Mouse (Mus musculus) urinary bladder, adult 2 months (tissue): ENCODE measurements around the gene Aplp1. TPM values are rescaled to one million over a fixed set of nuclear protein-coding genes. Genes with fewer than 3 reads are reported as not detected.

ENCODE experiments used
- DNase-seq: peaks from one replicate; pipeline ENCODE4 v3.0.0; 2022; ENCODE audit warnings: low spot score
- polyA plus RNA-seq: library from polyadenylated mRNA; depleted of rRNA; stranded (reverse); fragments of >200 nt; gene quantifications from 2 replicates; pipeline ENCODE4 v1.2.3, GENCODE M21; 2012; rRNA removed

The Aplp1 gene
- polyA plus RNA-seq, 1 experiment, result 4.2 TPM

GRCm38 (mm10) chr7:30411023-30411422 is 34.3 kb downstream of the Aplp1 start:
- no peak for DNase-seq

- DNase-seq, result no peak
These were observed 35.5 kb downstream of the Aplp1 start for GRCm38 (mm10) chr7:30409789-30410188.

GRCm38 (mm10) chr7:30408639-30409038 is 36.7 kb downstream of the Aplp1 start:
- DNase-seq, result no peak

- no peak for DNase-seq
These were observed 43.0 kb downstream of the Aplp1 start for GRCm38 (mm10) chr7:30402343-30402742.

GRCm38 (mm10) chr7:30399671-30400070 is 45.7 kb downstream of the Aplp1 start:
- DNase-seq, result no peak

GRCm38 (mm10) chr7:30394871-30395270 is 50.5 kb downstream of the Aplp1 start:
- DNase-seq, result no peak

- no peak for DNase-seq
These were observed 51.0 kb downstream of the Aplp1 start for GRCm38 (mm10) chr7:30394379-30394778.

- DNase-seq, result no peak
These were observed 51.7 kb downstream of the Aplp1 start for GRCm38 (mm10) chr7:30393631-30394030.

- DNase-seq, result no peak
These were observed 52.4 kb downstream of the Aplp1 start for GRCm38 (mm10) chr7:30392746-30393520.

Other genes starting within 250 kb of the Aplp1 start
- 449 and 545 TPM in 2 replicates for gene Capns1, start 246.7 kb downstream of the Aplp1 start, polyA plus RNA-seq
- 107 and 140 TPM in 2 replicates for gene Polr2i, start 213.6 kb downstream of the Aplp1 start, polyA plus RNA-seq
- 84.3 and 84.5 TPM in 2 replicates for gene Tbcb, start 213.3 kb downstream of the Aplp1 start, polyA plus RNA-seq
- gene Ovol3, start 209.8 kb downstream of the Aplp1 start, polyA plus RNA-seq, result 0.31 TPM in 1 of 2 replicates, not detected in the other
- gene Thap8, start 165.4 kb downstream of the Aplp1 start, polyA plus RNA-seq, result 0.18 and 0.36 TPM in 2 replicates
- 10.2 and 11.4 TPM in 2 replicates for gene Wdr62, start 165.1 kb downstream of the Aplp1 start, polyA plus RNA-seq
- gene Clip3, start 153.8 kb downstream of the Aplp1 start, polyA plus RNA-seq, result 23.7 and 47.9 TPM in 2 replicates
- 68.0 and 80.2 TPM in 2 replicates for gene Alkbh6, start 136.8 kb downstream of the Aplp1 start, polyA plus RNA-seq
- 5.4 and 9.1 TPM in 2 replicates for gene Syne4, start 130.7 kb downstream of the Aplp1 start, polyA plus RNA-seq
- 0.57 and 0.72 TPM in 2 replicates for gene E130208F15Rik, start 123.8 kb downstream of the Aplp1 start, polyA plus RNA-seq
- gene Sdhaf1, start 121.6 kb downstream of the Aplp1 start, polyA plus RNA-seq, result 12.8 and 15.4 TPM in 2 replicates
- 7.9 and 11.9 TPM in 2 replicates for gene Lrfn3, start 82.8 kb downstream of the Aplp1 start, polyA plus RNA-seq
- 85.1 and 117 TPM in 2 replicates for gene Tyrobp, start 31.8 kb downstream of the Aplp1 start, polyA plus RNA-seq
- gene Hcst, start 25.7 kb downstream of the Aplp1 start, polyA plus RNA-seq, result 3.3 and 3.8 TPM in 2 replicates
- gene Nfkbid, start 23.8 kb downstream of the Aplp1 start, polyA plus RNA-seq, result 1.8 and 2.0 TPM in 2 replicates
- not detected in 2 replicates for gene Kirrel2, start 12.2 kb upstream of the Aplp1 start, polyA plus RNA-seq
- not detected in 2 replicates for gene Nphs1, start 12.8 kb upstream of the Aplp1 start, polyA plus RNA-seq
- not detected in 2 replicates for gene Prodh2, start 48.1 kb upstream of the Aplp1 start, polyA plus RNA-seq
- gene Arhgap33, start 89.5 kb upstream of the Aplp1 start, polyA plus RNA-seq, result 6.9 and 7.7 TPM in 2 replicates
- 342 and 444 TPM in 2 replicates for gene Hspb6, start 106.6 kb upstream of the Aplp1 start, polyA plus RNA-seq
- 11.0 and 12.0 TPM in 2 replicates for gene Proser3, start 106.8 kb upstream of the Aplp1 start, polyA plus RNA-seq
- 33.8 and 36.5 TPM in 2 replicates for gene Lin37, start 114.3 kb upstream of the Aplp1 start, polyA plus RNA-seq
- gene U2af1l4, start 117.8 kb upstream of the Aplp1 start, polyA plus RNA-seq, result 69.1 and 74.1 TPM in 2 replicates
- 2.8 and 5.1 TPM in 2 replicates for gene Gm49396, start 117.8 kb upstream of the Aplp1 start, polyA plus RNA-seq
- gene Psenen, start 118.1 kb upstream of the Aplp1 start, polyA plus RNA-seq, result 151 and 174 TPM in 2 replicates
- 3.6 and 4.9 TPM in 2 replicates for gene Igflr1, start 119.9 kb upstream of the Aplp1 start, polyA plus RNA-seq
- gene Kmt2b, start 143.2 kb upstream of the Aplp1 start, polyA plus RNA-seq, result 38.3 and 40.2 TPM in 2 replicates
- 1.8 and 2.4 TPM in 2 replicates for gene Zbtb32, start 153.4 kb upstream of the Aplp1 start, polyA plus RNA-seq
- 2,098 and 2,832 TPM in 2 replicates for gene Upk1a, start 167.3 kb upstream of the Aplp1 start, polyA plus RNA-seq
- 703 and 875 TPM in 2 replicates for gene Cox6b1, start 180.6 kb upstream of the Aplp1 start, polyA plus RNA-seq
- not detected in 2 replicates for gene Etv2, start 190.3 kb upstream of the Aplp1 start, polyA plus RNA-seq
- 58.5 and 64.1 TPM in 2 replicates for gene Rbm42, start 204.8 kb upstream of the Aplp1 start, polyA plus RNA-seq
- gene Haus5, start 219.5 kb upstream of the Aplp1 start, polyA plus RNA-seq, result 9.4 and 13.2 TPM in 2 replicates
- gene Pmis2, start 226.1 kb upstream of the Aplp1 start, polyA plus RNA-seq, result not detected in 2 replicates